Mouse (Mus musculus) small intestine, adult 2 months (tissue): ENCODE data around the gene Eml4.

Source experiments
- CTCF ChIP-seq: fragments of 200-500 bp; IDR thresholded peaks from 2 replicates; pipeline ENCODE4 v1.5.1; 2012; ENCODE audit warnings: low read depth, mild to moderate bottlenecking, control low read depth, inconsistent platforms, low read length, moderate library complexity, mixed read lengths; ENCODE audit not compliant: insufficient replicate concordance, insufficient read length; ENCODE audit errors: extremely low read depth
- POLR2A ChIP-seq: fragments of 200-500 bp; IDR thresholded peaks from 2 replicates; pipeline ENCODE4 v1.6.1; 2012; ENCODE audit warnings: low read depth, mild to moderate bottlenecking, control low read depth, inconsistent platforms, low read length, moderate library complexity

DNA sequence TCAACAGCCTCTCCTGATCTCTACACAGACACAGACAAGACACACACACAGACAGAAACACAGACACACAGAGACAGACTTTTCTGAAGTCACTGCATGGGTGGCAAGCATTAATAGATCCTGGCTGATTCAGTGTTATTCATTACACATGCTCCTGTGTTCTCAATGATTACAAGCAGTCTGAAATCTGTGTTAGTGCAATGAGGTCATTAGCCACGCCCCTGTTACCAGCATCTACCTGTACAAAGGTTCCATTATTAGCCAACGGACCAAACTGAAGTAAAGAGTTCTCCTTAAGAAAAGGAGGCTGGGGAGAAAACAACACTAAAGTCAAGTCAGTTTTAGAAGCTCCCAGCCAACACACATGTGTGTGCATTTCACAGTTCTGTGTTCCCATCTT, 153.0 kb downstream of the Eml4 start:
- TF ChIP-seq CTCF, result no peak
- no peak for TF ChIP-seq POLR2A
